Mouse (Mus musculus): ENCODE data around the gene Fancc.

The Fancc gene

GRCm38 (mm10) chr13:63332576-63333300 is 164.3 kb downstream of the Fancc start:
- Histone ChIP-seq H3K9me3 (ENCODE audit: low read length) (no peaks in the 10 kb centered on the region), H3K4me3 (replicated peaks; ENCODE audit: low read length) (no peak overlapping the region), H3K4me1 (replicated peaks; ENCODE audit: low read depth, low read length) (peaks cover 29% of the 10 kb centered on the region), H3K36me3 (ENCODE audit: insufficient read depth, low read length) (peaks cover 21% of the 10 kb centered on the region), H3K27me3 (ENCODE audit: insufficient read depth, low read length) (no peaks in the 10 kb centered on the region)
- TF ChIP-seq CTCF (conservative IDR thresholded peaks at IDR 0.05; ENCODE audit: low read length) (peak; percentile 97), POU5F1 (IDR thresholded peaks at IDR 0.05; ENCODE audit: borderline replicate concordance, low read length) (no peak), NANOG (IDR thresholded peaks at IDR 0.05; ENCODE audit: borderline replicate concordance, low read length) (no peak)

- no peaks in the 10 kb centered on the region for H3K9me3 ChIP-seq (ENCODE audit: low read length)
- peaks cover 27% of the 10 kb centered on the region for H3K4me1 ChIP-seq (replicated peaks; ENCODE audit: low read depth, low read length)
- H3K36me3 ChIP-seq (ENCODE audit: insufficient read depth, low read length) = peaks cover 30% of the 10 kb centered on the region
- no peak overlapping the region for H3K4me3 ChIP-seq (replicated peaks; ENCODE audit: low read length)
- H3K27me3 ChIP-seq (ENCODE audit: insufficient read depth, low read length) = no peaks in the 10 kb centered on the region
- TF ChIP-seq CTCF (conservative IDR thresholded peaks at IDR 0.05; ENCODE audit: low read length) (peak; percentile 82), POU5F1 (IDR thresholded peaks at IDR 0.05; ENCODE audit: borderline replicate concordance, low read length) (no peak)
These were observed 165.7 kb downstream of the Fancc start for GRCm38 (mm10) chr13:63331379-63331778.

- no peaks in the 10 kb centered on the region for H3K27me3 ChIP-seq (ENCODE audit: insufficient read depth, low read length)
- H3K36me3 ChIP-seq (ENCODE audit: insufficient read depth, low read length) = peaks cover 30% of the 10 kb centered on the region
- H3K9me3 ChIP-seq (ENCODE audit: low read length) = no peaks in the 10 kb centered on the region
- TF ChIP-seq POU5F1 (IDR thresholded peaks at IDR 0.05; ENCODE audit: borderline replicate concordance, low read length) (no peak), NANOG (IDR thresholded peaks at IDR 0.05; ENCODE audit: borderline replicate concordance, low read length) (no peak; the same call in 1 of the 2 replicates), CTCF (conservative IDR thresholded peaks at IDR 0.05; ENCODE audit: low read length) (no peak)
- peaks cover 23% of the 10 kb centered on the region for H3K4me1 ChIP-seq (replicated peaks; ENCODE audit: low read depth, low read length)
- H3K4me3 ChIP-seq (replicated peaks; ENCODE audit: low read length) = no peak overlapping the region
These were observed 166.7 kb downstream of the Fancc start for GRCm38 (mm10) chr13:63330236-63330860.

GRCm38 (mm10) chr13:63326015-63326414 is 171.1 kb downstream of the Fancc start:
- peaks cover 47% of the 10 kb centered on the region for H3K36me3 ChIP-seq (ENCODE audit: insufficient read depth, low read length)
- no peaks in the 10 kb centered on the region for H3K9me3 ChIP-seq (ENCODE audit: low read length)
- H3K4me3 ChIP-seq (replicated peaks; ENCODE audit: low read length) = no peak overlapping the region
- TF ChIP-seq NANOG (IDR thresholded peaks at IDR 0.05; ENCODE audit: borderline replicate concordance, low read length) = no peak
- TF ChIP-seq POU5F1 (IDR thresholded peaks at IDR 0.05; ENCODE audit: borderline replicate concordance, low read length) = no peak
- H3K4me1 ChIP-seq (replicated peaks; ENCODE audit: low read depth, low read length) = peaks cover 63% of the 10 kb centered on the region
- H3K27me3 ChIP-seq (ENCODE audit: insufficient read depth, low read length) = no peaks in the 10 kb centered on the region

GRCm38 (mm10) chr13:63324978-63325848 is 171.9 kb downstream of the Fancc start:
- peaks cover 55% of the 10 kb centered on the region for H3K4me1 ChIP-seq (replicated peaks; ENCODE audit: low read depth, low read length)
- H3K9me3 ChIP-seq (ENCODE audit: low read length) = no peaks in the 10 kb centered on the region
- H3K4me3 ChIP-seq (replicated peaks; ENCODE audit: low read length) = no peak overlapping the region
- H3K36me3 ChIP-seq (ENCODE audit: insufficient read depth, low read length) = peaks cover 53% of the 10 kb centered on the region
- TF ChIP-seq NANOG (IDR thresholded peaks at IDR 0.05; ENCODE audit: borderline replicate concordance, low read length) (no peak), POU5F1 (IDR thresholded peaks at IDR 0.05; ENCODE audit: borderline replicate concordance, low read length) (no peak), CTCF (conservative IDR thresholded peaks at IDR 0.05; ENCODE audit: low read length) (no peak)
- no peaks in the 10 kb centered on the region for H3K27me3 ChIP-seq (ENCODE audit: insufficient read depth, low read length)

GRCm38 (mm10) chr13:63324311-63324710 is 172.8 kb downstream of the Fancc start:
- Histone ChIP-seq H3K4me3 (replicated peaks; ENCODE audit: low read length) (peak overlapping the region; percentile 45; the same call in 1 of the 2 replicates), H3K4me1 (replicated peaks; ENCODE audit: low read depth, low read length) (peaks cover 46% of the 10 kb centered on the region), H3K36me3 (ENCODE audit: insufficient read depth, low read length) (peaks cover 45% of the 10 kb centered on the region), H3K9me3 (ENCODE audit: low read length) (no peaks in the 10 kb centered on the region), H3K27me3 (ENCODE audit: insufficient read depth, low read length) (no peaks in the 10 kb centered on the region)
- TF ChIP-seq CTCF (conservative IDR thresholded peaks at IDR 0.05; ENCODE audit: low read length) = no peak
- TF ChIP-seq NANOG (IDR thresholded peaks at IDR 0.05; ENCODE audit: borderline replicate concordance, low read length) = no peak
- TF ChIP-seq POU5F1 (IDR thresholded peaks at IDR 0.05; ENCODE audit: borderline replicate concordance, low read length) = no peak

- Histone ChIP-seq H3K36me3 (ENCODE audit: insufficient read depth, low read length) (peaks cover 37% of the 10 kb centered on the region), H3K4me1 (replicated peaks; ENCODE audit: low read depth, low read length) (peaks cover 45% of the 10 kb centered on the region), H3K27me3 (ENCODE audit: insufficient read depth, low read length) (no peaks in the 10 kb centered on the region), H3K9me3 (ENCODE audit: low read length) (no peaks in the 10 kb centered on the region), H3K4me3 (replicated peaks; ENCODE audit: low read length) (peak overlapping the region; percentile 45)
- no peak for TF ChIP-seq CTCF (conservative IDR thresholded peaks at IDR 0.05; ENCODE audit: low read length)
- no peak for TF ChIP-seq NANOG (IDR thresholded peaks at IDR 0.05; ENCODE audit: borderline replicate concordance, low read length)
- TF ChIP-seq POU5F1 (IDR thresholded peaks at IDR 0.05; ENCODE audit: borderline replicate concordance, low read length) = no peak
These were observed 173.6 kb downstream of the Fancc start for GRCm38 (mm10) chr13:63323286-63324075.
